Mouse (Mus musculus) ES-Bruce4 (cell line): ENCODE data around the gene Lhb.
A peak's percentile ranks its signal among the peaks of the same experiment; 100 is the strongest.

Source experiments
- CTCF ChIP-seq: IDR thresholded peaks from one replicate; pipeline ENCODE4 v1.8.1; 2011; ENCODE audit warnings: low read depth, low read length
- EP300 ChIP-seq: IDR thresholded peaks from 2 replicates; pipeline ENCODE4 v1.6.1; 2011; ENCODE audit warnings: low read depth, low read length; ENCODE audit not compliant: insufficient read depth

DNA sequence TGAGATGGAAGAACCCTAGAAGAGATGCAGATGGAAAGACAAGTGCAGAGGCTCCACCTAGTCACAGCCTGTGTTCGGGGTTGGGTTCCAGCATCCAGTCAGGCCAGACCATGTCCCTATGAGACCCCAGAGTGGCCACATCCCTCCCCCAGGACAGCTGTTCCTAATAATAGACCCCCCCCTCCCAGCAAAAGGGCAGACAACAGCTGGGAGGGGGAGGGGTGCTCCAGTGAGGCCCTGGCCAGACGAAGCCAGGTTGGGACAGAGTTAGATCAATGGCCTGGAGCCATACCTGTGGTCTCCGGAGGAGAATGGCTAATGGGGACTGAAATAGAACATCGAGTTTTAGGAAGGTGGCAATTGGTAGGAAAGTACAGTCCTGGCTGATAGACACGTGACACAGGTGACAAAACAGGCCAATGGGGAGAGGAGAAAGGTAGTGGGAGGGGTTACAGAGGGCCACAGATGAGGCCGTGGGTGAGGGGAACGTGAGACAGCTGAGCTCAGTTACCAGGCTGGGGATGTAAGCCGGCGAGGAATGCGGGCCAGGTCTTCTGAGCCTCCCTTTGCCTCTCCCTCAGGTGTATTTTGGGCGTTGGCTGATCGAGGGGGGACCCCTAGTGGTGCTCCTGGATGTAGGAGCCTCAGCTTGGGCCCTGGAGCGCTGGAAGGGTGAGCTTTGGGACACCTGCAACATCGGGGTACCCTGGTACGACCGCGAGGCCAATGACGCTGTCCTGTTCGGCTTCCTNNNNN, 17.1 kb downstream of the Lhb start, which contains the start of gene Ruvbl2:
- no peak for TF ChIP-seq EP300
- peak; percentile 63 for TF ChIP-seq CTCF
